Mouse (Mus musculus) brain, embryonic 14.5 days (tissue): ENCODE measurements around the gene Zfp365.

Experiments
- CTCF ChIP-seq: fragments of 200-500 bp; IDR thresholded peaks from 2 replicates; pipeline ENCODE4 v1.5.1; 2012; ENCODE audit warnings: inconsistent platforms, mild to moderate bottlenecking, moderate library complexity, borderline replicate concordance; ENCODE audit not compliant: insufficient read depth, insufficient read length; ENCODE audit errors: extremely low read depth
- POLR2A ChIP-seq: fragments of 200-500 bp; IDR thresholded peaks from 2 replicates; pipeline ENCODE4 v1.6.1; 2012; ENCODE audit warnings: mild to moderate bottlenecking, inconsistent platforms, borderline replicate concordance; ENCODE audit not compliant: poor library complexity, insufficient read depth, insufficient read length, severe bottlenecking; ENCODE audit errors: extremely low read depth

GRCm38 (mm10) chr10:67919706-67920105 is 7.2 kb upstream of the Zfp365 start:
- no peak for TF ChIP-seq POLR2A
- TF ChIP-seq CTCF, result no peak
